Mouse (Mus musculus) myocyte (in vitro differentiated cells): Measurements from ENCODE around the gene Ptprg.

Source experiments
- E2F4 ChIP-seq: IDR thresholded peaks from one replicate; pipeline ENCODE4 v1.6.1; 2011; ENCODE audit warnings: mild to moderate bottlenecking, control low read depth, moderate library complexity; ENCODE audit not compliant: insufficient read depth
- MAX ChIP-seq: IDR thresholded peaks from one replicate; pipeline ENCODE4 v1.6.1; 2011; ENCODE audit warnings: low read depth, mild to moderate bottlenecking, control low read depth
- MYOD1 ChIP-seq, 3 experiments: IDR thresholded peaks; one replicate each; pipeline ENCODE4 v1.6.1; 2011; ENCODE audit warnings: control low read depth in 2 of 3, low read depth in 2 of 3, mild to moderate bottlenecking in 2 of 3, moderate library complexity in 1 of 3; ENCODE audit not compliant: insufficient read length in 2 of 3, control insufficient read depth in 1 of 3
- POLR2A ChIP-seq: IDR thresholded peaks from one replicate; pipeline ENCODE4 v1.6.1; 2011; ENCODE audit warnings: low read depth, mild to moderate bottlenecking, control low read depth, moderate library complexity; ENCODE audit not compliant: insufficient read length
- POLR2AphosphoS2 ChIP-seq: IDR thresholded peaks from one replicate; pipeline ENCODE4 v1.6.1; 2011; ENCODE audit warnings: low read depth, control low read depth; ENCODE audit not compliant: insufficient read length
- REST ChIP-seq: IDR thresholded peaks from one replicate; pipeline ENCODE4 v1.6.1; 2011; ENCODE audit warnings: mild to moderate bottlenecking, control low read depth, moderate library complexity; ENCODE audit not compliant: insufficient read depth, insufficient read length
- USF1 ChIP-seq: IDR thresholded peaks from one replicate; pipeline ENCODE4 v1.6.1; 2011; ENCODE audit warnings: low read depth, mild to moderate bottlenecking, control low read depth, moderate library complexity

GRCm38 (mm10) chr14:12070361-12070760, 517.0 kb downstream of the Ptprg start:
- TF ChIP-seq USF1 (no peak), MAX (no peak), POLR2A (no peak), REST (no peak), POLR2AphosphoS2 (no peak), MYOD1 (IDR thresholded peaks at IDR 0.05; ENCODE audit: control insufficient read depth in 1 of 3, insufficient read length in 2 of 3, low read depth in 2 of 3) (no peak), E2F4 (no peak)
